Mouse (Mus musculus) skeletal muscle tissue, postnatal 0 days (tissue): ENCODE measurements around the gene Bdkrb1. TPM values are rescaled to one million over a fixed set of nuclear protein-coding genes. Genes with fewer than 3 reads are reported as not detected.

ENCODE experiments used
- polyA plus RNA-seq: library from polyadenylated mRNA; unstranded; fragments of >200 nt; fragmentation: Nextera tagmentation; extraction: Ambion mirVana; gene quantifications from 2 replicates; pipeline ENCODE4 v1.2.1, GENCODE M21; 2015

The Bdkrb1 gene
- 0.10 and 0.22 TPM in 2 replicates for polyA plus RNA-seq

GRCm38 (mm10) chr12:105602581-105603210, at the start of gene Bdkrb1:
Gene Bdkrb1, plus strand, starts transcription at chr12:105603085.

DNA sequence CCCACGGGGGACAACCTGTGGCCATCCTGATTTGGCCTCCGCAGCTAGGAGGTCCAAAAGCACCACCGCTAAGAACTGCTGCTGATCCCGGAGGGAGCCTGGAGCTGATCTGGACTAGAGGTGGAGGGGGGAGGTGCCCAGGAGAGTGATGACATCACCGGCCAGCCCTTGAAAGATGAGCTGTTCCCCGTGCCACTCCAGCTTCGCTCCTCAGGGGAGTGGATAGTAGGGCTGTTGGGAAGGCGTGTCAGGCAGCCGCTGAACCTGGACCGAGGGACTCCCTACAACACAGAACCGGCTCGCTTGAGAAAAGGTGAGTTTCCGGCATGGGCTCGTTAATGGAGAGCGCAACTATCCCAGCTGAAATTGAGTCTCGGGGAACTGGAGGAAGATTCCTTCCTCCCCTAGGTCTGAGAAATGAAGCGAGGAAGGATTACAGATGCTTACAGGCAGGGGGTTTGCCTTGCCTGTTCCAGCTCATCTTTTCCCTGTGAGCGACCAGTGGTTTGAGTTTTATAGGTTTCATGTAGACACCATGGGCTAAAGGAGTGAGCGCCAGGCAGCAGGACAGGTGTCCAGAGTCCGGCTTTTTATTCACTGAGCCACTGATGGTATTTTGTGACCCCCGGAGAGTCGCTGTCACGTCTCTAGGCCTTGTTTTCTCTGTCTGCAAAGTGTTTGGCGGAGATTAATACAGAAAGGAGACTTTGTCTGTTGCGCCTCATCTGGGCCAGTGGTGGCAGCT, 39.8 kb upstream of the Bdkrb1 start, which contains the start of gene Bdkrb2:
TSS of gene Bdkrb2 (plus strand) at position 291 of the 745 bp plus-strand sequence.

Other genes with a start within 250 kb of the Bdkrb1 start
- 0.29 and 0.35 TPM in 2 replicates for gene D430019H16Rik, start 149.2 kb upstream of the Bdkrb1 start, polyA plus RNA-seq
- gene Bdkrb2, start 39.9 kb upstream of the Bdkrb1 start, polyA plus RNA-seq: 2.2 and 2.4 TPM in 2 replicates
- 15.4 and 17.6 TPM in 2 replicates for gene Gskip, start 81.7 kb downstream of the Bdkrb1 start, polyA plus RNA-seq
- 5.3 and 5.5 TPM in 2 replicates for gene Atg2b, start 82.1 kb downstream of the Bdkrb1 start, polyA plus RNA-seq
- gene Ak7, start 102.9 kb downstream of the Bdkrb1 start, polyA plus RNA-seq: 0.06 TPM in 1 of 2 replicates, not detected in the other
- 82.0 and 94.7 TPM in 2 replicates for gene Papola, start 181.6 kb downstream of the Bdkrb1 start, polyA plus RNA-seq